Mouse (Mus musculus) MN1 (cell line): ENCODE data around the gene Styxl1.

ENCODE experiments used
- DNase-seq: peaks from one replicate; pipeline ENCODE4 v3.0.0-alpha.2; 2016; ENCODE audit warnings: low spot score

The Styxl1 gene

GRCm38 (mm10) chr5:135725991-135726390, 52.2 kb downstream of the Styxl1 start:
- DNase-seq: no peak

- DNase-seq: peak; percentile 86
These were observed 52.8 kb downstream of the Styxl1 start for GRCm38 (mm10) chr5:135725391-135725841.

GRCm38 (mm10) chr5:135724536-135725322, 53.5 kb downstream of the Styxl1 start:
- peak; percentile 93 for DNase-seq

- DNase-seq: peak; percentile 19
These were observed 54.9 kb downstream of the Styxl1 start for GRCm38 (mm10) chr5:135723165-135723751.

- peak; percentile 91 for DNase-seq
These were observed 56.1 kb downstream of the Styxl1 start for GRCm38 (mm10) chr5:135722121-135722520.

GRCm38 (mm10) chr5:135721076-135721475, 57.1 kb downstream of the Styxl1 start:
- no peak for DNase-seq

- peak; percentile 22 for DNase-seq
These were observed 58.1 kb downstream of the Styxl1 start for GRCm38 (mm10) chr5:135720121-135720520.

GRCm38 (mm10) chr5:135719586-135720120, 58.5 kb downstream of the Styxl1 start:
- no peak for DNase-seq

GRCm38 (mm10) chr5:135715624-135716023, 62.6 kb downstream of the Styxl1 start:
- no peak for DNase-seq

GRCm38 (mm10) chr5:135713441-135714218, 64.6 kb downstream of the Styxl1 start:
- peak; percentile 81 for DNase-seq

GRCm38 (mm10) chr5:135712803-135713202, 65.4 kb downstream of the Styxl1 start:
- no peak for DNase-seq

GRCm38 (mm10) chr5:135711582-135712355, 66.4 kb downstream of the Styxl1 start:
- no peak for DNase-seq

- DNase-seq: peak; percentile 68
These were observed 67.5 kb downstream of the Styxl1 start for GRCm38 (mm10) chr5:135710599-135711214.

- no peak for DNase-seq
These were observed 68.5 kb downstream of the Styxl1 start for GRCm38 (mm10) chr5:135709716-135710115.

- DNase-seq: no peak
These were observed 70.3 kb downstream of the Styxl1 start for GRCm38 (mm10) chr5:135707855-135708254.

GRCm38 (mm10) chr5:135707039-135707438, 71.1 kb downstream of the Styxl1 start:
- no peak for DNase-seq

GRCm38 (mm10) chr5:135705383-135705782, 72.8 kb downstream of the Styxl1 start:
- DNase-seq: no peak

- DNase-seq: no peak
These were observed 74.8 kb downstream of the Styxl1 start for GRCm38 (mm10) chr5:135703431-135703830.

- DNase-seq: peak; percentile 44
These were observed 75.4 kb downstream of the Styxl1 start for GRCm38 (mm10) chr5:135702682-135703192.

GRCm38 (mm10) chr5:135702190-135702589, 76.0 kb downstream of the Styxl1 start:
- DNase-seq: no peak

- no peak for DNase-seq
These were observed 76.6 kb downstream of the Styxl1 start for GRCm38 (mm10) chr5:135701601-135702000.
